Mouse (Mus musculus) urinary bladder, postnatal 4 days (tissue): ENCODE measurements around the gene Fmc1.
"Not testable (repeated sequence)": the region's sequence is repeated elsewhere in the genome, so short reads cannot be mapped to it uniquely, and the experiment has no call there.

Source experiments
- DNase-seq, 2 experiments: peaks; one replicate each; pipeline ENCODE4 v3.0.0; 2021 to 2022; ENCODE audit warnings: low spot score in 2 of 2

The Fmc1 gene

DNA sequence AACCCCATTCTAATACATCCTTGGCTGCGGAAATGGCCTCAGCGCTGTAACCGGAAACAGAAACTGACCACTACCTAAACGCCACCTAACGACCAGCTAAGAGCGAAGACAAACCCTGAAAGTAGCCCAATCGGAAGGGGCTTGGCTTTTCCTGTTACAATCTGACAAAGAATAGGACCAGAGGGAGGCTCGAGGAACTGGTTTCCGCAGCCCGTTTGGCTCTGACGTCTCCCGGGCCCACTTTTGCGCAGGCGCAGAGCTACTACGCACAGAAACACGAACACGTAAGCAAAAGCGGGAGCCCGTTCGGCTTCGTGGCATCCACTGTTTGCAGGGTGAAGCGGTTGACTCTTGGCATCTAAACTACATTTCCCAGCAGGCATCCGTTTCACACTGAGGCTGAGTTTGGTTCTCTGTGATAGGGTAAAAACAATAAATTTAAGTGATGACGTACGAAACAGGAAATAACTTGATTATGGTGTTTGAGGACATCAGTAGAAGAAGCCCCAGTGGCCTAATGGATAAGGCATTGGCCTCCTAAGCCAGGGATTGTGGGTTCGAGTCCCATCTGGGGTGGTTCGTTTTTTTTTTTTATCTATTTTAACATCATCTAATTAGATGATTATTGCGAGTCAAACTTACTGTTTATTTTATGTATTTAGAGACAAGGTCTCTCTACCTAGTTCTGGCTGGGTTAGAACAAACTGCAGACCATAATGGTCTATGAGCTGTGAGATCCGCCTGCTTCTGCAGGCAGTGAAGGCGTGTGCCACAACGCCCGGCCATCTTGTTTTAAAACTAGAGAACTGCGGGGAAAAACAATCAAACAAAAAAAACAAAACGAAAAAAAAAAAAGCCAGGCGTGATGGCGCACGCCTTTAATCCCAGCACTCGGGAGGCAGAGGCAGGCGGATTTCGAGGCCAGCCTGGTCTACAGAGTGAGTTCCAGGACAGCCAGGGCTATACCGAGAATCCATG lies at the start of gene Fmc1:
Gene Fmc1 (plus strand): TSS at position 75 of the 978 bp plus-strand sequence.
- DNase-seq, result peak; percentile 97 to 98

DNA sequence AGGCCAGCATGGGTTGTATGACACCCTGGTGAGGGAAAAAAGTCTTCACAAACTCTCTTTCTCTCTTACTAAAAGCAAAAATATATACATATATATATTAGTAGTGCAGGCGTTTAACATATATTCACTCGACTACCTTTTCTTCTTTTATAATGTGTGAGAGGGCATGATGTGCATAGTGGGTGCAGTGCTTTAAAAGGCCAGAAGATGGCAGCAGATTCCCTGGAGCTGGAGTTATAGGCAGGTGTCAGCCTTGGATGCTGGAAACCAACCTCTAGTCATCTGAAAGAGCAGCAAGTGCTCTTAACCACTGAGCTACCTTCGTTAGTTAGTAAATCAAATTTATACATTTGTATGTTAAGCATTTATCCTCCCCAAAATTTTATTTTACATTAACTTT lies 40.8 kb upstream of the Fmc1 start:
- DNase-seq, result no peak

- DNase-seq, result no peak
Observed at GRCm38 (mm10) chr6:38495641-38496040, 37.7 kb upstream of the Fmc1 start.

GRCm38 (mm10) chr6:38512096-38512495 lies 21.2 kb upstream of the Fmc1 start:
- DNase-seq, result no peak

- no peak for DNase-seq
Observed at GRCm38 (mm10) chr6:38512830-38513229, 20.5 kb upstream of the Fmc1 start.

- DNase-seq, result no peak
Observed at GRCm38 (mm10) chr6:38515201-38515600, 18.1 kb upstream of the Fmc1 start.

DNA sequence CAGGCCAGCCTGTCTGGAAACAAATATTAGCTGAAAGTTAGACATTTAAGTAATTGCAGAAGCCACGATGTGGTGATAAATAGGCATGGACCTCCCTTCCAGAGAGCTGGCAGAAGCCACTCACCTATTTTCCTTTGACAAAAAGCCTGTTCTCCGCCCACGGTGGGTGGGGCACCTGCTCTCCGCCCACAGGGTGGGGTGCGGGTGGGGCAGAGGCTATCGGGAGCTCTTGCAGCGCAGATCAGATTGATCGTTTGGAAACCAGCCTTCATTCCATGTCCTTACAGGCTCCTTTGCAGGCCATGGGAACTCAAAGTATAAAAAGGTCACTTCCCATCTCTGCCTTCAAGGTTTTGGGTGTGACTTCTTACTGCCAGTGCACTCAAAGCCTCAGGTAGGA lies 9.5 kb upstream of the Fmc1 start:
- no peak for DNase-seq

DNA sequence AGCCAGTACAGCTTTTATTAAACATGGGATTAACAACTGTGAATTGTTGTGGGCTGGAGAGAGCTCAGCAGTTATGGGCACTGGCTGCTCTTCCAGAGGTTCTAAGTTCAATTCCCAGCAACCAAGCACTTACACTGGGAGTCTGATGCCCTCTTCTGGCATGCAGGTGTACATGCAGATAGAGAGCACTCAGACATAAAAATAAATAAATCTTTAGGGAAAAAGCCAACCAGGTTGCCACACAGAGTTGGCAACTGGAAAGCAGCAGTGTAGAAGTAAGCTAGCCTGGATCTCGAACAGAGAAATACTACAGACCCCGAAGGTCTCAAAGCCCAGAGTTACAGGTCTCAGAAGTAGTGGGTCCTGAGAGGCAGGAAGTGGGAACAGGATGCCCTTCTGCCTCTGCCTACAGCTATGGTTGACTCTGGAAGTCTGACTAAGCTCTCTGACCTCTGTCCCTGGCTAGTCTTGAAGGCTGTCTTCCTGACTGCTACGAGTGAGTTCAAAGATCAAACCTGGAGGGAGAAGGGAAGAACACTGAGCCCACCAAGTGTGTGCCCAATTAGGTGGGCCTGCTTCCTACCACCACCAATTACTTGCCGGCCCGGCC lies 2.0 kb upstream of the Fmc1 start:
- no peak for DNase-seq

GRCm38 (mm10) chr6:38532500-38533420 lies 542 bp upstream of the Fmc1 start:
- peak in 1 of 2 experiments; percentile 32 for DNase-seq

GRCm38 (mm10) chr6:38534640-38535365 lies 1.5 kb downstream of the Fmc1 start:
- peak; percentile 95 to 100 for DNase-seq

- DNase-seq, result no peak
Observed at GRCm38 (mm10) chr6:38535366-38535690, 2.0 kb downstream of the Fmc1 start.

DNA sequence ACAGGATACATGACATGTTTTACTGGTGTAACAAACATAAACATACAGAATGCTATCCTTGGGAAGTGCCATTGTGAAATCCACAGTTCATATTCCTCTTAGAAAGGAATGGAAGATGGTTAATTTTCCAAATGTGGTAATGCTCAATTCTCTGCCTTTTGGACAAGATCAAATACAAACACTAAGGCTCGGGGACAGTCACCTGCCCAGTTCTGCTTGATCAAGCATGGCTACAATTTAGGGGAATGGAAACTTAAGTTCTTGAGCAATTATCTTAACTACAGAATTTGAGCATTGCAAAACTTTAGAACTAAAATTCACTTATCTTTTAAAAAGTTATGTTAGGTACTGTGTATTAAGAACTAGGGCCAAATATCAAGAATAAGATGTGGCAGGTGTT lies 2.5 kb downstream of the Fmc1 start:
- no peak for DNase-seq

DNA sequence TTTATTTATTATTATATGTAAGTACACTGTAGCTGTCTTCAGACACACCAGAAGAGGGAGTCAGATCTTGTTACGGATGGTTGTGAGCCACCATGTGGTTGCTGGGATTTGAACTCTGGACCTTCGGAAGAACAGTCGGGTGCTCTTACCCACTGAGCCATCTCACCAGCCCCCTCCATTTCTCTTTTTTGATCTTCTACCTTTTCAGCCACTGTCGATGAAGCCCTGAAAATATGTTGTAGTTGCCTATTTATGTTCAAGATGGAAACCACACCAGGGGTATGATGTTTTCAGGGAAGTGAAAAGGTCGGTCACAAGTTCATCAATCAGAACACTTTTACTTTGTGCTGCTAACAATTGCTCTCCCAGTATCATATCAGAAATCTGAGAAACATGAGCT lies 10.8 kb downstream of the Fmc1 start:
- DNase-seq, result not testable (repeated sequence)

- DNase-seq, result not testable (repeated sequence)
Observed at GRCm38 (mm10) chr6:38547005-38547404, 13.7 kb downstream of the Fmc1 start.

- DNase-seq, result no peak
Observed at GRCm38 (mm10) chr6:38547707-38548106, 14.4 kb downstream of the Fmc1 start.

- DNase-seq, result not testable (repeated sequence)
Observed at GRCm38 (mm10) chr6:38548595-38548994, 15.3 kb downstream of the Fmc1 start.

DNA sequence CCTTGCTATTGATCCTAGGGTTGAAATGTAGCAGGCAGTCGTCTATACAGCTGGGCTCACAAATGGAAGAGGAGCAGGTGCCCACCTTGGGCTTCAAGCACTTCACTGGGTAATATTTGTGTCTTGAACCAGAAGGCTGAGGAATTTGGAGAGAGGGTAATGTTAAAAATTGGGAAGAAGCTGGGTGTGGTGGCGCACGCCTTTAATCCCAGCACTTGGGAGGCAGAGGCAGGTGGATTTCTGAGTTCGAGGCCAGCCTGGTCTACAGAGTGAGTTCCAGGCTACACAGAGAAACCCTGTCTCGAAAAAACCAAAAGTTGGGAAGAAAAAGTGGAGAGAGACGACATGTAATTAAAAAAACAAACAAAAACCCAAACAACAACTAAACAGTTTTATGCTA lies 16.5 kb downstream of the Fmc1 start:
- not testable (repeated sequence) for DNase-seq

DNA sequence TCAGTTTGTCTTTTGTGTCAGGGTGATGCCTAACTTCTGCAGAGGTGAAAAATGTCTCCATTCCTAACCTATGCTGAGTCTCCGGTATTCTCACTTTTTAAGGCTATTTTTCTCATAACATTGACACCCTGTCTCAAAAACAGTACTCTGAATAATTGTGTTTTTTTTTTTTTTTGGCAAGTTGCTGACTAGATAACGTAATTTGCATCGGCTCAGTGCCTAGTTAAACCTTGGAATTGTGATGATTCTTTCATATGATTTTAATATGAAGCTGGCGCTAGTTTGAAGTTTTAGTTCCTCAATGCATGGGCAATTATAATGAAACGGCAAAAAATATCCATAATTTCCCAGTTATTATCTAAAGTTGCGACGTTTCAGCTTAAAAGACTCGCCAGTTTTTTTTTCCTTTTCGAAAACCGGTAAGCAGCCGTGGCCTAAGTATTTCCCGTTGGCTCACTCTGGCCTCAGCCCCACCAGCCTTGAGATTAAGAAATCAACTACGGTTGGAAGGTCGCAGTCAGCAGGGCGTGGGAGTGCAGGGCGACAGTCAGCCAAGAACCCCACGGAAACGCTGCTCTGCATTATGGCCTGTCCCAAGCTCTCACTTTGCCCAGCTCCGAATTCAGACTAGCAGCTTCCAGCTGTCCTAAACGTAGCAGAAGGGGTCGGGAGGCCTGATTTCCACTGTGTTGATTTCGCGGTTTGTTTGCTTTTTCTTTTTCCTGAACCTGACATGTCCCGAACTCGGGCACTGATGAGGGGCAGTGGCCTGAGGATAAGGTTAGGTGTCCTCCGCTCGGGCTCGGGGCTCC lies 17.2 kb downstream of the Fmc1 start:
- peak in 1 of 2 experiments; percentile 63 for DNase-seq

DNA sequence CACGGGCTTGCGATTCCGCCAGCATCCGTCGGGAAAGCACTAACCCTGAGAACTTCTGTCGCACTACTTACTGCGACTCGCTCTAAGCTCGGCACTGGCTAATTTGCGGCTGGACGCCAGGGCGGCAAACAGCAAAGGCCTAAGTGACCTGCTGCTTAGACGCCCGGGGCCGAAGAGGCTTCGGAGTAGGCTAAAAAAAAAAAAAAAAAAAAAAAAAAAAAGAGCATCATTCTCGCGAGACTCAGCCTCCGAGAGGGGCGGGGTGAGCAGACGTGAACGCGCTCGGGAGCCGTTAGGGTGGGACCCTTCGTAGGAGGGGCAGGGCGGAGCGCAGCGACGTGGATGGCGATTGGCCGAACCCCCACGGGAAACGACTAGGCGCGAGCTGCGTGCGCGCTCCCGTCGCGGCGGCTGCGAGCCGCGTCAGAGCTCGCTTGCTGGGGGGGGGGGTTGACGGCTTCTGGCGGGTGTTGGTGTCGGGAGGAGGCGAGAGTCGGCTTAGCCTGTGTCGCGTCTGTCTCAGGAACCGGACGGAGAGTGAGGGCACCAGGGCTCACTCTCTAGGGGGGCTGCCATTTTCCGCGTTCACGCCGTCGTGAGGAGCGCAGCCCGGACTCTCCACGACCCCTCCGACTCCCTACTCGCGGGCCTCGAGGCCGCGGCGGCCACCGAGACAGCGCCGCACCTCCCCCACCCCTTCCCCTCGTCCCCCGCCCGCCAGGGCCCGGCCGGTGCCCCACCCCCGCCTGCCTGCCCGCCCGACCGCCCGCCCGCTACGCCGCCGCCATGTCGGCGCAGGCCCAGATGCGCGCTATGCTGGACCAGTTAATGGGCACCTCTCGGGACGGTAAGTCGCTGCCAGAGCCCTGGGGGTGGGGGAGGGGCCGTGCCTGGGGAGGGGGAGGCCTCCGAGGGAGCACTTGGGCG lies 18.0 kb downstream of the Fmc1 start, which contains the start of gene Luc7l2:
Gene Luc7l2 (plus strand): TSS at position 273 of the 927 bp plus-strand sequence.
- DNase-seq, result peak; percentile 96 to 97
